Mouse (Mus musculus) kidney, adult 8-10 months (tissue): ENCODE data around the gene Scgb2b26.
A peak's percentile ranks its signal among the peaks of the same experiment; 100 is the strongest.

Experiments
- DNase-seq, 2 experiments: peaks; one replicate each; pipeline ENCODE4 v3.0.0; 2022

Scgb2b26 gene

GRCm38 (mm10) chr7:33944940-33945339 is at the start of gene Scgb2b26:
Gene Scgb2b26 (minus strand): TSS chr7:33945040.
- peak in 1 of 2 experiments; percentile 3 for DNase-seq

DNA sequence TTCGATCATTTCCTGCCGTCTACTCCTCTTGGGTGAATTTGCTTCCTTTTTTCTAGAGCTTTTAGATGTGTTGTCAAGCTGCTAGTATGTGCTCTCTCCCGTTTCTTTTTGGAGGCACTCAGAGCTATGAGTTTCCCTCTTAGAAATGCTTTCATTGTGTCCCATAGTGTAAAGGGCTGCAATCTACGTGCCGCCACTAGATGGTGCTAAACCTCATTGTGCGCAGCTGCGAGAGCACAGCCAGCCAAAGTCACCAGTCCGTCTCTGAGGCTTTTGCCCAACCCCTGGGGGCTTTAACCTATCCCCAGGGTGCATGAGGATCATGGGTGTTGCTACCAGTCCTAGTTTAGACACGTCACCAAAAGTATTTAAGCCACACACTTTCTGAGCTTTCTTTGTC is 37.4 kb upstream of the Scgb2b26 start:
- peak; percentile 4 to 58 for DNase-seq

- no peak for DNase-seq
These were observed 41.9 kb downstream of the Scgb2b26 start for GRCm38 (mm10) chr7:33902982-33903381.

DNA sequence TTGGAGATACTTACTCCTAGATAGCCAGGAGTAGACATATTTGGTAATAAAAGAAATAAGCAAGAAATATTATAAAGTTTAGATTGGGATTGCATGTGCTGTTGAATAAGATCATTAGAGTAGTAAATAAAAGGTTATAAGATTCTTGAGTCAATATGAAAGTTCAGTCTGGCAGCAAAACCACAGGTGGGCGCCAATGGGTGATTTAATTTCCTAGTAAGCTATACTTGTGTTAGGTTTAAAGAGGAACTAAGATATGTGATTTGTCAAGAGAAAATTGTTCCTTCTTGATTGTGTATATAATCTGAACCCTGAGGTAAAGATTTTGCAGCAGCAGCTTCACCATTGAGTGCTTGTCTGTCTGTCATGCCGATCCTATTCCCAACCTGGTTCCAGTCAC is 44.0 kb downstream of the Scgb2b26 start:
- DNase-seq = peak in 1 of 2 experiments; percentile 1

DNA sequence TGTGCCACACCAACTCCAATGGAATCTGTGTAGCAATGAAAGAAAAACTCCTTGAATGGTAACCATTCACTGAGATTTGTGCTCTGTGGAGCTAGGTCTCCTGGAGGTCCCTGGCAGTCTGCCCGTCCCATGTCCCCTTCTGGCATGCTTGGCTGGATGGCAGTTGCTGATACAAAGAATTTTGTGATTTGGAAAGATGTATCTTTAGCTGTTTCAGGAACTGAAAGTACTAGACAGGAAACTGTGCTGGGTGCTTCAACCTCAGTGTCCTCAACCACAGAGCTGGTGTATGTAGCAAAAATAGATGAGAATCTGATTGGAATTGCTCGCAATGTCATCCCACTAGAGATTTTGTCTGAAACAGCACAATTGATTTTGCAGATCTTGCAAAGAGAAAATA is 44.8 kb downstream of the Scgb2b26 start:
- DNase-seq = peak in 1 of 2 experiments; percentile 2
